Mouse (Mus musculus) bone marrow, adult 2 months (tissue): Measurements from ENCODE around the gene Cpa1.

Experiments used
- CTCF ChIP-seq: fragments of 200-500 bp; IDR thresholded peaks from 2 replicates; pipeline ENCODE4 v1.5.1; 2011; ENCODE audit warnings: low read length, control low read depth; ENCODE audit not compliant: control insufficient read depth, insufficient read depth
- POLR2A ChIP-seq: fragments of 200-500 bp; IDR thresholded peaks from 2 replicates; pipeline ENCODE4 v1.6.1; 2011; ENCODE audit warnings: low read depth, mild to moderate bottlenecking, control low read depth, low read length, borderline replicate concordance; ENCODE audit not compliant: control insufficient read depth

DNA sequence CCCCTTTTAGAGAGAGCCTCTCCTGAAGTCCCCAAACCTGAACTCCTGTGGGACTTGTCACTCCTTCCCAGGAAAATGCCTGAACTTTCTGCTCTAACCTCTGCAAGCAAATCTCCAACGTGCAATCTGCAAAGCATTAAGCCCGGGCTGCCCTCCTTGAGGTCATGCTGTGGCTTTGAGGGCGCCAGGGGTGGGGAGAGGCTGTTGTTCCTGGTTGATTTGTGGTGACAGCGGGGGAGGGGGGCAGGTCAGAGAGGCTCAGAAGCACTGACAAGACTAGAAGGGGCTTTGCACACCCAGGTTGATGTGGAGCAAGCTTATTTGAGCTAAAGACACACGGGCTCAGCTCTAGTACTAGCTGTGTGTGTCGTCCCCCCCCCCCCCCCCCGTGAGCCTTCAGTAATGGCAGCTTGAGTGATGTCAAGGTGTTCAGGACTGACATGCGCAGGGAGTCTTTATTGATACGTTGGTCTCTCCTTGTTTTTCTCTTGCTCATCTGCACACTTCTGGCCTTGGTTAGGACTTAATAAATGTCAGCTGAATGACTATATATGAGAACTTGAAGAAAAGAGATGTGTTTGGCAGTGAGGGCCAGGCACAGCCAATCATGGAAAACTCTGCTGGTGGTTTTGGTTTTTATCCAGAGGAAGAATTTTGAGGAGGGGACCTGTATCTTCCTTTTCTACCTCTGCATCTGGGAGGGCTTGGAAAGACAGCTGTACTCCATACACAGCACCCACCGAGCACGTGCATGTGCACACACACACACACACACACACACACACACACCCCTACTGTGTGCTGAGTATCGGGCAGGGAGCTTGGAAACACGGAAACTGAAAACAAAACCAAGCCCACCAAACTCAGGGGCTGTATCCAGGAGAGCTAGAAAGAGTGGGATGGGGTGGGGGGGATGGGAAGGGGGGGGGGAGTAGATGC is 21.7 kb upstream of the Cpa1 start:
- TF ChIP-seq CTCF (no peak), POLR2A (no peak)
